13 mouse cellular contexts compared by ENCODE assay signal in genomic region chr11:113125832-113126231, GRCm38 (mm10).
"Had no signal": no experiment of that assay in that cellular context is flagged by ENCODE, and none has a peak within 500 bp of the region (broad histone marks: within the 10 kb centered on the region; RNA-seq: fewer than 3 reads in every experiment).

No protein-coding gene starts in this region.

- H3K9me3 ChIP-seq: midbrain, embryonic 13.5 days; midbrain, embryonic 15.5 days; neural tube, embryonic 12.5 days had no signal

- H3K27me3 ChIP-seq: midbrain, embryonic 13.5 days; midbrain, embryonic 15.5 days; neural tube, embryonic 12.5 days had no signal

- H3K36me3 ChIP-seq: midbrain, embryonic 15.5 days had no signal

- H3K27ac ChIP-seq: midbrain, embryonic 13.5 days; midbrain, embryonic 15.5 days; neural tube, embryonic 12.5 days had no signal

- DNase-seq: lung, adult 18-20 months; lung, embryonic 14.5 days; lung, postnatal 10 days; lung, postnatal 4 days; right cerebral cortex, postnatal 14 days; spleen, adult 18-20 months; thymus, adult 18-20 months; thymus, postnatal 14 days; thymus, postnatal 36 days had no signal

- H3K4me2 ChIP-seq: lung, embryonic 14.5 days; midbrain, embryonic 11.5 days; midbrain, embryonic 13.5 days; midbrain, embryonic 15.5 days; neural tube, embryonic 12.5 days had no signal

- H3K9ac ChIP-seq: lung, embryonic 14.5 days; midbrain, embryonic 13.5 days; midbrain, embryonic 15.5 days; neural tube, embryonic 12.5 days had no signal

- ATAC-seq: midbrain, embryonic 13.5 days; midbrain, embryonic 15.5 days had no signal

- H3K4me3 ChIP-seq: midbrain, embryonic 13.5 days; midbrain, embryonic 15.5 days; neural tube, embryonic 12.5 days had no signal
